Mouse (Mus musculus): ENCODE results near the gene Ergic3. TPM values are rescaled to one million over a fixed set of nuclear protein-coding genes. Genes with fewer than 3 reads are reported as not detected.
A peak's percentile ranks its signal among the peaks of the same experiment; 100 is the strongest.

The Ergic3 gene
- 426 and 467 TPM in 2 replicates for polyA plus RNA-seq (2015; fragmentation: Nextera tagmentation; extraction: Ambion mirVana)

GRCm38 (mm10) chr2:156007888-156008532, at the start of gene Ergic3, which contains the start of gene 6430550D23Rik:
TSS of gene Ergic3 (plus strand) at chr2:156008045.
TSS of gene 6430550D23Rik (minus strand) at chr2:156007977.
- peak within 1 kb of the TSS; percentile 68 for H3K4me2 ChIP-seq
- no peaks in the 10 kb centered on the region for H3K27me3 ChIP-seq
- peaks cover 33% of the 10 kb centered on the region for H3K36me3 ChIP-seq
- WGBS: 0% methylated on average over 42 of the region's 45 CpGs
- peak within 1 kb of the TSS; percentile 66 for H3K27ac ChIP-seq (replicated peaks)
- peaks cover 16% of the 10 kb centered on the region for H3K4me1 ChIP-seq (replicated peaks)
- ATAC-seq (ENCODE audit: low FRiP score, low read depth): peak; percentile 99
- peak within 1 kb of the TSS; percentile 68 for H3K9ac ChIP-seq
- H3K9me3 ChIP-seq: no peaks in the 10 kb centered on the region
- peak within 1 kb of the TSS; percentile 60 for H3K4me3 ChIP-seq

DNA sequence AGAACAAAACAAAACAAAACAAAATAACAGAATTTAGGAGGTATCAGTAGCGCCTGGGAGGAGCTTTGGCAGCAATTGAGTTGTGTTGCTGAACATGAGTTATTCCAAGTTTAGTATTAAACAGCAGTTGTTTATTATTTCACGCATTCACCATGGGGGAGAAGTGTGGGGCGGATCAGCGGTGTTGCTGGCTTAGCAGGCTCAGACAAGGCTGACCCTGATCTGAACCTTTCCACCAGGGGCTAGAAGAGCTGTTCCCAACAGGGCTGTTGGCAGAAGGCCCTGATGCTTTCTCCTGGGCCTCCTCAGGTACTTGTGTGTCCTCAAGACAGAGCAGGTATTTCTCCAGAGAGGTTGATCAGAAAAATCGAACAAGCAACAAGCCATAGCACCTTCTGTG, 47.9 kb upstream of the Ergic3 start:
- Histone ChIP-seq H3K36me3 (peaks cover 17% of the 10 kb centered on the region), H3K27ac (replicated peaks) (no peak overlapping the region), H3K4me1 (replicated peaks) (peaks cover 9% of the 10 kb centered on the region), H3K4me2 (no peak overlapping the region), H3K9me3 (no peaks in the 10 kb centered on the region), H3K4me3 (no peak overlapping the region), H3K27me3 (no peaks in the 10 kb centered on the region), H3K9ac (no peak overlapping the region)
- WGBS: 89% methylated on average over 5 of the region's 5 CpGs
- no peak for ATAC-seq (ENCODE audit: low FRiP score, low read depth)

DNA sequence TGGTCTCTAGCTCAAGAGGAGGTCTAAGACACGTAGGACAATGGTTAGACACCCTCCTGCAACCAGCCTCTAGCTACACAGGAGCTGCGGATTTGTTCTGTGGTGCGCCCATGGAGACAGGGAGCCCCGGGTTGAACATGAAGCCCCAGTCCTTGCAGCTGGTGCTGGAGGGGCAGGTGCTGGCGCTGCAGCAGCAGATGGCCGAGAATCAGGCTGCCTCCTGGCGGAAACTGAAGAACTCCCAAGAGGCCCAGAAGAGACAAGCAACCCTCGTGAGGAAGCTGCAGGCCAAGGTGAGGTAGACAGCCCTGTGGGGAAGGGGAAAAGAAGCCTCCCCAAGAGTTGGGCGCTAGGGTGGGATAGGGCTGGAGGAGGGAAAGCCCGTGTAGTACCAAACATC, 46.0 kb upstream of the Ergic3 start:
- Histone ChIP-seq H3K9me3 (no peaks in the 10 kb centered on the region), H3K4me2 (no peak overlapping the region), H3K9ac (no peak overlapping the region), H3K27ac (replicated peaks) (no peak overlapping the region), H3K4me3 (no peak overlapping the region), H3K27me3 (no peaks in the 10 kb centered on the region), H3K36me3 (peaks cover 30% of the 10 kb centered on the region), H3K4me1 (replicated peaks) (peaks cover 9% of the 10 kb centered on the region)
- WGBS: 63% methylated on average over 10 of the region's 10 CpGs
- no peak for ATAC-seq (ENCODE audit: low FRiP score, low read depth)

- Histone ChIP-seq H3K27ac (replicated peaks) (0 out of 2 replicates have a peak overlapping the region, but pooled peaks have one; percentile 43), H3K4me3 (no peak overlapping the region), H3K36me3 (peaks cover 41% of the 10 kb centered on the region), H3K9me3 (no peaks in the 10 kb centered on the region), H3K4me1 (replicated peaks) (no peaks in the 10 kb centered on the region), H3K27me3 (no peaks in the 10 kb centered on the region), H3K4me2 (no peak overlapping the region), H3K9ac (no peak overlapping the region)
- ATAC-seq (ENCODE audit: low FRiP score, low read depth): no peak
- 33% methylated on average over 1 of the region's 1 CpGs for WGBS
Measured at GRCm38 (mm10) chr2:155962991-155963390, 44.9 kb upstream of the Ergic3 start.

DNA sequence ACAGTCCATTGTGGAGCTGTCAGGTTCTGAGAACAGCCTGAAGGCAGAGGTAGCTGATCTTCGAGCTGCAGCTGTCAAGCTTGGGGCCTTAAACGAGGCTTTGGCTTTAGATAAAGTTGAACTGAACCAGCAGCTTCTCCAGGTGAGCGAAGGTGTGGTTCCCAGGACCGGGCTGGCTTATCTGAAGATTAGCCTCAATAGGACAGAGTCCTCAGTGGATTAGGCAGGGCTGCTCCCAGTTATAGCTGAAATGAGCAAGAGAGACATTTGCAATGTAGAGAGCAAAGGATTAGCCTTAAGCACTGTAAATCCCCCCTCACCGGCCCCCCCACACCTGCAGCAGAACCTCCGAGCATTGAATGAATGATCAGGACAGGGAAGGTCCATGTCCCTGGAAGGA, 34.5 kb upstream of the Ergic3 start:
- H3K9ac ChIP-seq: no peak overlapping the region
- H3K4me3 ChIP-seq: no peak overlapping the region
- no peaks in the 10 kb centered on the region for H3K4me1 ChIP-seq (replicated peaks)
- H3K27me3 ChIP-seq: no peaks in the 10 kb centered on the region
- peaks cover 86% of the 10 kb centered on the region for H3K36me3 ChIP-seq
- 90% methylated on average over 6 of the region's 6 CpGs for WGBS
- no peaks in the 10 kb centered on the region for H3K9me3 ChIP-seq
- H3K4me2 ChIP-seq: no peak overlapping the region
- no peak for ATAC-seq (ENCODE audit: low FRiP score, low read depth)
- no peak overlapping the region for H3K27ac ChIP-seq (replicated peaks)

DNA sequence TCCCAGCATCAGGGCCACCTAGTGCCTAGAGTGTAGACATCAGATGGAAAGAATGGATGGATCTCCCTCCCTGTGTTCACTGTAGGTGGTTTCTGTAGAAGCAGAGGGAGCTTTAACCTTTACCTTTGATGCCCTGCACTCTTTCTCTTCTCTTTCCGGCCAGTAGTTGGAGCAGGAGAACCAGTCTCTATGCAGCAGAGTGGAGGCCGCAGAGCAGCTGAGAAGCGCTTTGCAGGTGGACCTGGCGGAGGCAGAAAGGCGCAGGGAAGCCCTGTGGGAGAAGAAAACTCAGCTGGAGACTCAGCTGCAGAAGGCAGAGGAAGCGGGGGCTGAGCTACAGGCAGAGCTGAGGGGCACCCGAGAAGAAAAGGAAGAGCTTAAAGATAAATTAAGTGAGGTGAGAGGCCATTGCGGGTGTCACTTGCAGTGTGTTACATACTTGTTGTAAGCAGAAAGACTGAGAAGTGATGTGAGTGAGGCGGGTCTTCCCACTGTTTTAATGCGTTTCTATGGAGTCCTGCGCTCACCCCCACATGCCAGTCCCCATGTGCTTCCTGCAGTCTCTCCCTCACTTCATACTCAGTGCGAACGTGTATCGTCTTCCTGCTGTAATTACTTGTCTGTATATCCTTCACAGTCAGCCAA, 33.6 kb upstream of the Ergic3 start:
- no peak overlapping the region for H3K4me2 ChIP-seq
- peaks cover 84% of the 10 kb centered on the region for H3K36me3 ChIP-seq
- H3K9ac ChIP-seq: no peak overlapping the region
- no peak overlapping the region for H3K4me3 ChIP-seq
- ATAC-seq (ENCODE audit: low FRiP score, low read depth): no peak
- no peak overlapping the region for H3K27ac ChIP-seq (replicated peaks)
- no peaks in the 10 kb centered on the region for H3K27me3 ChIP-seq
- 84% methylated on average over 14 of the region's 14 CpGs for WGBS
- H3K9me3 ChIP-seq: no peaks in the 10 kb centered on the region
- no peaks in the 10 kb centered on the region for H3K4me1 ChIP-seq (replicated peaks)

GRCm38 (mm10) chr2:155979328-155979991, 28.4 kb upstream of the Ergic3 start:
- Histone ChIP-seq H3K9me3 (no peaks in the 10 kb centered on the region), H3K27ac (replicated peaks) (no peak overlapping the region), H3K36me3 (peaks cover 83% of the 10 kb centered on the region), H3K27me3 (no peaks in the 10 kb centered on the region), H3K4me3 (no peak overlapping the region), H3K4me2 (no peak overlapping the region), H3K4me1 (replicated peaks) (no peaks in the 10 kb centered on the region), H3K9ac (no peak overlapping the region)
- WGBS: 91% methylated on average over 5 of the region's 5 CpGs
- no peak for ATAC-seq (ENCODE audit: low FRiP score, low read depth)

- H3K27ac ChIP-seq (replicated peaks): no peak overlapping the region
- ATAC-seq (ENCODE audit: low FRiP score, low read depth): no peak
- 91% methylated on average over 7 of the region's 7 CpGs for WGBS
- peaks cover 95% of the 10 kb centered on the region for H3K36me3 ChIP-seq
- H3K4me3 ChIP-seq: no peak overlapping the region
- no peaks in the 10 kb centered on the region for H3K27me3 ChIP-seq
- no peak overlapping the region for H3K4me2 ChIP-seq
- no peaks in the 10 kb centered on the region for H3K9me3 ChIP-seq
- H3K9ac ChIP-seq: no peak overlapping the region
- no peaks in the 10 kb centered on the region for H3K4me1 ChIP-seq (replicated peaks)
Measured at GRCm38 (mm10) chr2:155985776-155986175, 22.1 kb upstream of the Ergic3 start.

DNA sequence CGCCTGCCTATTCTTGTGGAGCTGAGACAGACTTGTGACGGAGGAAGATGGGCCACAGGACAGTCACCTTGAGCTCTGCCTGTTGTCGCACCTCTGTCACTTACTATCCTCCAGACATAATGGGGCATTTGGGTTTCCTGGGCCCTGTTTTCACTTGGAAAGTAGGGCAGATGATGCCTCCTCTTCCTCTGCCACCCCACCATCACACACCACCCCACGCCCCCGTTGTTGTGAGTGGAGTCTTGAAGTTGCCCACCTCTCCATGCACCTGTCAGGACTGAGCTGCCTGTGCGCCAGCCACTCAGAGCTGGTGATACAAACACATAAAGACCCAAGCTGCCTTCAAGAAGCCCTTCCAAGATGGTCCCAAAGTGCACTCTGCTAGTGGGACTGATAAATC, 20.7 kb upstream of the Ergic3 start:
- Histone ChIP-seq H3K36me3 (peaks cover 95% of the 10 kb centered on the region), H3K4me1 (replicated peaks) (no peaks in the 10 kb centered on the region), H3K9ac (no peak overlapping the region), H3K4me2 (no peak overlapping the region), H3K4me3 (no peak overlapping the region), H3K27ac (replicated peaks) (no peak overlapping the region), H3K27me3 (no peaks in the 10 kb centered on the region), H3K9me3 (no peaks in the 10 kb centered on the region)
- no peak for ATAC-seq (ENCODE audit: low FRiP score, low read depth)
- 96% methylated on average over 6 of the region's 6 CpGs for WGBS

- no peaks in the 10 kb centered on the region for H3K4me1 ChIP-seq (replicated peaks)
- H3K9ac ChIP-seq: no peak overlapping the region
- H3K4me3 ChIP-seq: no peak overlapping the region
- H3K9me3 ChIP-seq: no peaks in the 10 kb centered on the region
- H3K36me3 ChIP-seq: peaks cover 91% of the 10 kb centered on the region
- no peak overlapping the region for H3K4me2 ChIP-seq
- no peak for ATAC-seq (ENCODE audit: low FRiP score, low read depth)
- H3K27me3 ChIP-seq: no peaks in the 10 kb centered on the region
- 77% methylated on average over 4 of the region's 4 CpGs for WGBS
- H3K27ac ChIP-seq (replicated peaks): no peak overlapping the region
Measured at GRCm38 (mm10) chr2:155989085-155989484, 18.8 kb upstream of the Ergic3 start.

DNA sequence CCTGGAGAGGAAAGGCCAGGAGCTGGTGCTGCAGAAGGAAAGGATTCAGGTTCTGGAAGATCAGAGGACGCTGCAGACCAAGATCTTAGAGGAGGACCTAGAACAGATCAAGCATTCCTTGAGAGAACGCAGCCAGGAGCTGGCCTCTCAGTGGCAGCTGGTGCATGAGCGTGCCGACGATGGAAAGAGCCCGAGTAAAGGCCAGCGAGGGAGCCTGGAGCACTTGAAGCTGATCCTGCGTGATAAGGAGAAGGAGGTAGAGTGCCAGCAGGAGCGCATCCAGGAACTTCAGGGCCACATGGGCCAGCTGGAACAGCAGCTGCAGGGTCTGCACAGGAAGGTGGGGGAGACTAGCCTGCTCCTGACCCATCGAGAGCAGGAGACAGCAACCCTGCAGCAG, 16.7 kb upstream of the Ergic3 start:
- WGBS: 87% methylated on average over 10 of the region's 10 CpGs
- no peak overlapping the region for H3K4me3 ChIP-seq
- H3K4me2 ChIP-seq: no peak overlapping the region
- no peaks in the 10 kb centered on the region for H3K4me1 ChIP-seq (replicated peaks)
- H3K36me3 ChIP-seq: peaks cover 91% of the 10 kb centered on the region
- H3K9ac ChIP-seq: no peak overlapping the region
- H3K9me3 ChIP-seq: no peaks in the 10 kb centered on the region
- no peaks in the 10 kb centered on the region for H3K27me3 ChIP-seq
- H3K27ac ChIP-seq (replicated peaks): no peak overlapping the region
- ATAC-seq (ENCODE audit: low FRiP score, low read depth): no peak

DNA sequence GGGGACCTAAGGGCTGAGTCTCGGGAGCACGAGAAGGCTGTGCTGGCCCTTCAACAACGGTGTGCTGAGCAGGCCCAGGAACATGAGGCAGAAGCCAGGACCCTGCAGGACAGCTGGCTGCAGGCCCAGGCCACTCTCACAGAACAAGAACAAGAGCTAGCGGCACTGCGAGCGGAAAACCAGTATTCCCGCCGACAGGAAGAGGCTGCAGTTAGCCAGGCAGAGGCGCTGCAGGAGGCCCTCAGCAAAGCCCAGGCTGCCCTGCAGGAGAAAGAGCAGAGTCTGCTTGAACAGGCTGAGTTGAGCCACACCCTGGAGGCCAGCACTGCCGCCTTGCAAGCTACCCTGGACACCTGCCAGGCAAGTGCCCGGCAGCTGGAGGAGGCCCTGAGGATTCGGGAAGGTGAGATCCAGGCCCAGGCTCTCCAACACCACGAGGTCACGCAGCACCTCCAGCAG, 16.0 kb upstream of the Ergic3 start:
- Histone ChIP-seq H3K4me3 (no peak overlapping the region), H3K4me1 (replicated peaks) (no peaks in the 10 kb centered on the region), H3K27ac (replicated peaks) (peak overlapping the region; percentile 52), H3K9ac (no peak overlapping the region), H3K36me3 (peaks cover 91% of the 10 kb centered on the region), H3K9me3 (no peaks in the 10 kb centered on the region), H3K27me3 (no peaks in the 10 kb centered on the region), H3K4me2 (no peak overlapping the region)
- 76% methylated on average over 14 of the region's 14 CpGs for WGBS
- ATAC-seq (ENCODE audit: low FRiP score, low read depth): peak; percentile 75; the same call in 1 of the 2 replicates
